Mouse (Mus musculus) bone marrow macrophage, adult 2 months (primary cell): ENCODE measurements around the gene Masp1.

Experiments
- CTCF ChIP-seq: IDR thresholded peaks from 2 replicates; pipeline ENCODE4 v1.5.1; 2012; ENCODE audit warnings: low read depth, mild to moderate bottlenecking, low read length, moderate library complexity
- POLR2A ChIP-seq: IDR thresholded peaks from 2 replicates; pipeline ENCODE4 v1.6.1; 2012; ENCODE audit warnings: mild to moderate bottlenecking, low read depth, low read length, borderline replicate concordance

DNA sequence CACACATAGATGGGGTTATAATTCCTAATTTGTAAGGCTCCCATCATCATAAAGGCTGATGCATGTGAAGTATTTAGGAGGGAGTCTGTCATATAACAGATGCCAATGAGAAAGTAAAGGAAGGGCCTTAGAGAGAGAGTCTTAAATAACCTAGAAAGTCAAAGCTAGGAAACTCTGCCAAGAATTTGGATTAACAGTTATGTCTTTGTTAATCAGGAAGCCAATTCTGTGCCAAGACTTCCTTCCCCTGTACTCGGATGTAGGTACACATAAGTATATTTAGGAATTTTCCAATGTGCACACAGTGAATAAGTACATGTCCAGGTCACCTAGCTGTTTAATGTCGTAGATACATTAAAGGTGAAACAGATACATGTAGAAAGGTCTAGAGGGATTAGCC, 4.0 kb downstream of the Masp1 start:
- TF ChIP-seq POLR2A (no peak), CTCF (no peak)
